Mouse (Mus musculus) bone marrow macrophage, adult 2 months (primary cell): ENCODE results near the gene Erf.

ENCODE experiments used
- CTCF ChIP-seq: IDR thresholded peaks from 2 replicates; pipeline ENCODE4 v1.5.1; 2012; ENCODE audit warnings: low read depth, mild to moderate bottlenecking, low read length, moderate library complexity
- POLR2A ChIP-seq: IDR thresholded peaks from 2 replicates; pipeline ENCODE4 v1.6.1; 2012; ENCODE audit warnings: mild to moderate bottlenecking, low read depth, low read length, borderline replicate concordance

DNA sequence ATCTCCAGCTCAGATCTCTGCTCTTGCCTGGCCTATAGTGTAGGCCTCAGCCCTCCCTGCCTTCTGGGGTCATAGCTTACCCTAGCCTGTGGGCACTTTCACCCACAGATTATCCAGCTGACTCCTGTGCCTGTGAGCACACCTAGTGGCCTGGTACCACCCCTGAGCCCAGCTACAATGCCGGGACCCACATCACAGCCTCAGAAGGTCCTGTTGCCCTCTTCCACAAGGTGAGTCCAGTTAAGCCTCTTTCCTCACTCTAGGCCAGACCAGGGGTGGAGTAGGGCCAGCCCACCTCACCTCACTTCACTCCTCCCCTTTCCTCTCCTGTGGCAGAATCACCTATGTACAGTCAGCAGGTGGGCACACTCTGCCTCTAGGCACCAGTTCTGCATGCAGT, 39.9 kb upstream of the Erf start:
- TF ChIP-seq POLR2A, result no peak
- no peak for TF ChIP-seq CTCF
